Mouse (Mus musculus) embryonic facial prominence, embryonic 11.5 days (tissue): ENCODE data around the gene Slc38a6. TPM values are rescaled to one million over a fixed set of nuclear protein-coding genes. Genes with fewer than 3 reads are reported as not detected.
A peak's percentile ranks its signal among the peaks of the same experiment; 100 is the strongest.

ENCODE experiments used
- ATAC-seq: fragments of 200-750 bp; cut with Nextera tagmentation; replicated peaks from 2 replicates; pipeline ENCODE4 v1.8.0; 2017; ENCODE audit warnings: low read depth; ENCODE audit not compliant: insufficient number of reproducible peaks, low FRiP score, low TSS enrichment
- DNase-seq: peaks from one replicate; pipeline ENCODE4 v3.0.0-alpha.2; 2015; ENCODE audit warnings: low spot score
- H3K27ac ChIP-seq: fragments of 300-500 bp; sonication (generic); replicated peaks from 2 replicates; pipeline ENCODE4 v1.5.1; 2014; ENCODE audit warnings: mild to moderate bottlenecking, low read depth, low read length, control low read depth
- H3K27me3 ChIP-seq: fragments of 300-500 bp; sonication (generic); 2 replicates; pipeline ENCODE4 v1.6.1; 2014; ENCODE audit warnings: mild to moderate bottlenecking, low read length, moderate library complexity, mixed read lengths; ENCODE audit not compliant: control insufficient read depth, insufficient read depth
- H3K36me3 ChIP-seq: fragments of 300-500 bp; sonication (generic); replicated peaks from 2 replicates; pipeline ENCODE4 v1.6.1; 2014; ENCODE audit warnings: low read depth, mild to moderate bottlenecking, low read length, moderate library complexity, mixed read lengths; ENCODE audit not compliant: control insufficient read depth, insufficient read depth
- H3K4me1 ChIP-seq: fragments of 300-500 bp; sonication (generic); 2 replicates; pipeline ENCODE4 v1.6.1; 2014; ENCODE audit warnings: low read length, mixed read lengths; ENCODE audit not compliant: control insufficient read depth, insufficient read depth
- H3K4me2 ChIP-seq: fragments of 300-500 bp; sonication (generic); 2 replicates; pipeline ENCODE4 v1.6.1; 2014; ENCODE audit warnings: low read depth, mild to moderate bottlenecking, control low read depth, low read length, moderate library complexity
- H3K4me3 ChIP-seq: fragments of 300-500 bp; sonication (generic); 2 replicates; pipeline ENCODE4 v1.5.1; 2014; ENCODE audit warnings: low read depth, low read length, control low read depth
- H3K9ac ChIP-seq: fragments of 300-500 bp; sonication (generic); replicated peaks from 2 replicates; pipeline ENCODE4 v1.6.1; 2014; ENCODE audit warnings: mild to moderate bottlenecking, control low read depth, low read length
- H3K9me3 ChIP-seq: fragments of 300-500 bp; sonication (generic); replicated peaks from 2 replicates; pipeline ENCODE4 v1.6.1; 2016; ENCODE audit warnings: mild to moderate bottlenecking, low read length, inconsistent platforms, mixed read lengths; ENCODE audit not compliant: control insufficient read depth
- WGBS: fragments of 180-500 bp; shearing (Covaris S2); extraction: QIAGEN DNeasy Blood & Tissue Kit; methylation state at CpG from one replicate; pipeline ENCODE4 v1.1.7; 2014; 5-methylcytosine and 5-hydroxymethylcytosine counted together
- polyA plus RNA-seq: library from polyadenylated mRNA; unstranded; fragments of >200 nt; fragmentation: Nextera tagmentation; extraction: Ambion mirVana; gene quantifications from 2 replicates; pipeline ENCODE4 v1.2.1, GENCODE M21; 2014

Gene Slc38a6
- polyA plus RNA-seq, 1 experiment from 2014 or later = 12.8 TPM

DNA sequence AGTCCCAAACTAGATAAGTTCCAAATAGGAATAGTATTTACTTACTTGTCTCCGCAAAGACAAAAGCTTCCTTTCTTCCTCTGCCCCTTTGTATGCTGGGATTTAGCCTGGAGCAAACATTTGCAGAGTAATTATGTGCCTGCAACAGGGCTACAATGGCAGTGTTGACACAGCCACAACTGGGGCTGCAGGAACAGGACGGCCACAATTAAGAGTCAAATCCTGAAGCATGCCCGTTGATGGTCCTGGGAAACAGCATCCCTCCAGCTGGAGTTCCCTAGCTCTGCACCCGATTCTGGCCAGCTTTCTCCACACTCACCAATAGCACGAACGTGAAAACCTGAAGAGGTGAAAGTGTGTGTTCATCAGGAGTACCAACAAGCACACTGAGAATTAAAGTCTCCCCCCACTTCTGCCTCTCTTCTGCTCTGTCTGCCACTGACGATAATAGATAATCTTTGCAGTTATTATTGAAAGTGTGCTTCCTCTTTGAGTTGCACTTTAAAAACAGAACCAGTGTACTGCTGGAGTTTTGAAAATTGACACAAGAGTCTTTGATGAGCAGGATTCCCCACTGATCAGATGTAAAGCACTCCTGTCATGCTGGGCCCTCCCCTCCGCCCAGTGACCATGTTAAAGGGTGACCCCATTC lies 54.2 kb downstream of the Slc38a6 start:
- no peaks in the 10 kb centered on the region for H3K36me3 ChIP-seq
- H3K9me3 ChIP-seq = no peaks in the 10 kb centered on the region
- H3K27me3 ChIP-seq = no peaks in the 10 kb centered on the region
- no peak overlapping the region for H3K9ac ChIP-seq
- DNase-seq = peak; percentile 63
- no peak overlapping the region for H3K4me2 ChIP-seq
- H3K27ac ChIP-seq = no peak overlapping the region
- 0 out of 2 replicates have a peak, but pooled peaks have one; percentile 67 for ATAC-seq
- H3K4me1 ChIP-seq = peaks cover 4% of the 10 kb centered on the region
- H3K4me3 ChIP-seq = no peak overlapping the region
- 9% methylated on average over 8 of the region's 8 CpGs for WGBS

DNA sequence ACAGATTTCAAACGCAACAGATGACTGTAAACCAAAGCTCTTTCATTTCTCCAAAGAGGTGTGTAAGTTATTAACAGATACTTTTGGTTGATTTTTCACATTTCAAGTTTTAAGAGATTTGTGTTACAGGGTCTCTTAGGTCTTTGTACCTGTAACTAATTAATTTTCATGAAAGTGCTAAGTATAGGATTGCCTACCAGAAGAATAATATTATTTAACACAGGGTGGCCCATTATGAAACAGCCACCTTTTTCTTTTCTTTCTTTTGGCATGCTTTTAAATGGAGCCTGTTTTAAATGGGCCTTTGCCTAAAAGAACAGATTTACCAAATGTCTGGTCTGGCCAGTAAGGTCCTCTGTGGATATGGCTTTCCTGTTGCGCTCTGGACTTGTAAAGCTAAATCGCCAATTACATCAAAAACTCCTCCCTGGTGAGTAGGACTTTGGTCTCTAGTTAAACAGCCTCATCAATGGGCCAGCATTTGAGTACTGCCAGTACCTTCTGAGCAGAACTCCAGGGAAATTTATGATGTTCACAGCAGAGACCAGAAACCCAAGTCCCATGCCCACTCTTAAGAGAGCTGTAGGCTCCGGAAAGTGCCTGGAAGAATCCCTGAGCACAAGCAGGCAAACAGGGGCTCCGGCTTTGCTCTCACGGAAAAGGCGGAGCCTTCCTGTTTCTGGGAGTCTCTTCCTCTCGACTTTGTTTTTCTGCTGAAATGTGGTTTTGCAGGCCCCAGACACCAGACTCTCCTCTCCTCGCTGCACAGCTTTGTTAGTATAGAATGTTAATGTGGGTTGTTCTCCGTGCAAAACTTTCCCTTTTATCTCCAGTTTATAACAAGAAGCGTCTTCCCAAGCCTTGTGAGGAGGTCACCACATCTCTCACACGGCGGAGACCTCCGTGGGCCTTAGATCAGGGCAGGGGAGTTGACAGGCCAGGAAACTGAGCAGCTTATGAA lies 55.4 kb downstream of the Slc38a6 start:
- WGBS = 43% methylated on average over 14 of the region's 14 CpGs

DNA sequence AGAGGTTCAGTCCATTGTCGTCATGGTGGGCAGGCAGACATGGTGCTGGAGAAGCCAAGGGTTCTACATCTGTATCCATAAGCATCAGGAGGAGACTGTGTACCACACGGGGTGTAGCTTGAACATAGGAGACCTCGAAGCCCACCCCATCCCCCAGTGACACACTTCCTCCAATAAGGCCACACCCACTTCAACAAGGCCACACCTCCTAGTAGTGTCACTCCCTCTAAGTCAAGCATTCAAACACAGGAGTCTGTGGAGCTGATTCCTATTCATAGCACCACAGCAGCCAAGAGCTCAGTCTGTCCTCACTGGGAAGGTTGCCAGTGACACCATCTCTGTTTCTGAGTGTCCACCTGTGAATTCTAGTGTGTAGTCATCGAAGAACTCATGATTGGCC lies 57.7 kb downstream of the Slc38a6 start:
- H3K9ac ChIP-seq = no peak overlapping the region
- H3K4me2 ChIP-seq = no peak overlapping the region
- no peak overlapping the region for H3K4me3 ChIP-seq
- peaks cover 4% of the 10 kb centered on the region for H3K4me1 ChIP-seq
- H3K36me3 ChIP-seq = no peaks in the 10 kb centered on the region
- 0 out of 2 replicates have a peak, but pooled peaks have one; percentile 34 for ATAC-seq
- H3K27ac ChIP-seq = no peak overlapping the region
- no peaks in the 10 kb centered on the region for H3K27me3 ChIP-seq
- DNase-seq = no peak
- no peaks in the 10 kb centered on the region for H3K9me3 ChIP-seq
- WGBS = 94% methylated on average over 4 of the region's 4 CpGs

More for the DNA sequence above, 55.4 kb downstream of the Slc38a6 start:
- Histone ChIP-seq H3K4me1 (peaks cover 4% of the 10 kb centered on the region), H3K9ac (no peak overlapping the region), H3K27me3 (no peaks in the 10 kb centered on the region), H3K36me3 (no peaks in the 10 kb centered on the region), H3K27ac (peak overlapping the region; percentile 28; the same call in 1 of the 2 replicates), H3K4me3 (no peak overlapping the region), H3K9me3 (no peaks in the 10 kb centered on the region), H3K4me2 (no peak overlapping the region)
- DNase-seq = peak; percentile 35
- ATAC-seq = no peak

DNA sequence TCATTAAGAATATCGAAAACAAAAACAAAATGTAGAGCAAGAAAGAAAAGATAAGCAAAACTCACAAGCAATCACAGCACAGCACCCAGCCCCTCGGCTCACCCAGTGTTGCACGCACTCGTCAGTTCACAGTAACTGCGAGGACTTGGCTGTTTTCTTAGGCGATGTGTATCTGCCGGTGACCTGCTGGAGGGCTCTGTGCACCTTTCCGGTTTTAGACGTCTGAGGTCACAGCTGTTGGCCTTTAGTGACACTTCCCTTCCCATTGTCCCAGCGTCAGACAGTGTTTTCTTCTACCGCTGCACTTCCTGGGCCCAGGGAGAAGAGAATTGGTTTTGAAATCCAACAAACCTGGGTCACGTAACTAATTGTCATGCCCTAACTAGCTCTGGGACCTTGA lies 58.6 kb downstream of the Slc38a6 start:
- H3K9ac ChIP-seq = 0 out of 2 replicates have a peak overlapping the region, but pooled peaks have one; percentile 11
- H3K4me2 ChIP-seq = no peak overlapping the region
- DNase-seq (no peak), ATAC-seq (no peak)
- no peaks in the 10 kb centered on the region for H3K9me3 ChIP-seq
- H3K27me3 ChIP-seq = no peaks in the 10 kb centered on the region
- H3K27ac ChIP-seq = no peak overlapping the region
- no peaks in the 10 kb centered on the region for H3K36me3 ChIP-seq
- H3K4me1 ChIP-seq = peaks cover 4% of the 10 kb centered on the region
- H3K4me3 ChIP-seq = no peak overlapping the region
- WGBS = 38% methylated on average over 12 of the region's 12 CpGs

DNA sequence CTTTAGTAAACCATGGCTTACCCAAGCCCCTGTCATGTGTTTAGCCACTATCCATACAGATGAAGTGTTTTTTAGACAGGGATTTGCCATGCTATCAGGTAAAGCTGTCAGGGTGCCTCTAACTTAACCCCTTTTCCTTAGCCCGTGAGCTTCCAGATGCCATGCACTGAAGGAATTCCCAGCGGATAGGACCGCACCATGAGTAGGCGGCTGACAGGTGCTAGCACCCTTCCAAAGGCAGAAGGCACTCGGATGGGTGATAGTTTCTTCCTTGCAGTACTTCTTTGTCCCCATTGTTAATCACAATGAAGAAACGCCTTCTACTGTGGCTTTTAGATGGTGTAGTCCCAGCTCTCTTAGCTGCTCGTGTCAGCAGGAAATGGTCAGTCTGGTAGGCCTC lies 60.6 kb downstream of the Slc38a6 start:
- Histone ChIP-seq H3K9ac (no peak overlapping the region), H3K4me2 (no peak overlapping the region), H3K27ac (no peak overlapping the region), H3K4me1 (peaks cover 4% of the 10 kb centered on the region; the same call in 1 of the 2 replicates), H3K9me3 (no peaks in the 10 kb centered on the region), H3K4me3 (no peak overlapping the region), H3K36me3 (no peaks in the 10 kb centered on the region), H3K27me3 (no peaks in the 10 kb centered on the region)
- DNase-seq (no peak), ATAC-seq (no peak)
- 87% methylated on average over 7 of the region's 7 CpGs for WGBS

DNA sequence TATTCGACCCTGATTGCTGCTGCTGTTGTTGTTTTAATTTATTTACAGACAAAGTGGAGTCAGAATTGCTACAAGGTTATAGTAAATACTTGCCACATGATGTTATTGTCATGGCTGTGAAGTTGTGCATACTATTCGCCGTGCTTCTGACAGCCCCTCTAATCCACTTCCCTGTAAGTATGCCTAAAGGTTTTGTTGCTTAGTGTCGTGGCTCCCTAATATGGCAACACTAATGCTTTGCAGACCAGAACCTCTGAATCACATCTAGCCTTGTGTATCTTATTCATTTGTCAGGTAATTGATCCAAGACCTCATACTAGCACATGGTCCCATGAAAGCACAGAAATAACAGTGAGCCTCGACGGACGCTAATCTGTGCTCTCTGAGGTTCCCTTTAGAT lies 63.9 kb downstream of the Slc38a6 start:
- no peaks in the 10 kb centered on the region for H3K9me3 ChIP-seq
- ATAC-seq (peak; percentile 76; the same call in 1 of the 2 replicates), DNase-seq (peak; percentile 80)
- peaks cover 3% of the 10 kb centered on the region for H3K4me1 ChIP-seq
- H3K9ac ChIP-seq = no peak overlapping the region
- no peaks in the 10 kb centered on the region for H3K27me3 ChIP-seq
- H3K4me3 ChIP-seq = no peak overlapping the region
- H3K27ac ChIP-seq = no peak overlapping the region
- 23% methylated on average over 7 of the region's 7 CpGs for WGBS
- no peaks in the 10 kb centered on the region for H3K36me3 ChIP-seq
- no peak overlapping the region for H3K4me2 ChIP-seq

DNA sequence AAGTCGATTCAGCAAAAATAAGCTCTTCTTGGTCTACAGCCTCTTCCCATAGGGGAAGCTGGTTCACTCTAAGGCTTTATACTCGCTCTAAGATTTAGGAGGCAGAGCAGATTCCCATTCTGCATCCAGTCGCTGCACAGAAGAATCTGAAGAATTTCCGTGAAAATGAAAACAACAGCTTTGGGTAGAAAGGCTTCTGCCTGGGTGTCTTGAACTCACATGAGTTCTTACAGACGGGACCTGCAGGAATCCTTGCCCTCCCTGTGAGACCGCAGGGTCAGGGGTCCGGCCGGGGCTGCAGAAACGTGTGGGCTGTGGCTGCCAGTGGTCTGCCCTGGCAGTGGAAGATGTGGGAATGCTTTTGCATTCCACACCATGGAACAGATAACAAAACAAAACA lies 64.4 kb downstream of the Slc38a6 start:
- 14% methylated on average over 9 of the region's 9 CpGs for WGBS
- no peak overlapping the region for H3K4me2 ChIP-seq
- no peak overlapping the region; the same call in 1 of the 2 replicates for H3K27ac ChIP-seq

DNA sequence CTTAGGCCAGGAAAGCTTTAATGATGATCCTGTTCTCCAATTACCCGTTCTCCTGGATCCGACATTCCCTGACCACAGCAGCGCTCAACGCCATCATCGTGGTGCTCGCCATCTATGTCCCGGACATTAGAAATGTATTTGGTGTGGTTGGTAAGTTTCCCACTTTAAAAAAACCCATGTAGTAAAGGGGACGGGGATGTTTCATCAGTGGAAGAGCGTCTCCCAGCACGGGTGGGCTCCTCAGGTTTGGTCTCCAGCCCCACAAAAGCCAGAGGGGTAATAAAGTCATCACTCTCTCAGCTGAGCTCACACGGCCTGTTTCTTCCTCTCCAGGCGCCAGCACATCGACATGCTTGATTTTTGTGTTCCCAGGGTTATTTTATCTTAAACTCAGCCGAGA lies 65.2 kb downstream of the Slc38a6 start:
- Histone ChIP-seq H3K9me3 (no peaks in the 10 kb centered on the region), H3K4me3 (no peak overlapping the region), H3K36me3 (no peaks in the 10 kb centered on the region), H3K27me3 (no peaks in the 10 kb centered on the region), H3K4me1 (peaks cover 3% of the 10 kb centered on the region), H3K27ac (no peak overlapping the region), H3K9ac (no peak overlapping the region), H3K4me2 (no peak overlapping the region)
- WGBS = 65% methylated on average over 14 of the region's 14 CpGs
- DNase-seq (no peak), ATAC-seq (no peak)

More for the DNA sequence above, 64.4 kb downstream of the Slc38a6 start:
- Histone ChIP-seq H3K4me1 (peaks cover 3% of the 10 kb centered on the region), H3K9me3 (no peaks in the 10 kb centered on the region), H3K9ac (no peak overlapping the region), H3K27me3 (no peaks in the 10 kb centered on the region), H3K4me3 (no peak overlapping the region), H3K36me3 (no peaks in the 10 kb centered on the region)
- ATAC-seq = no peak
- peak; percentile 49 for DNase-seq
